Mouse (Mus musculus): Measurements from ENCODE around the gene Cmss1. TPM values are rescaled to one million over a fixed set of nuclear protein-coding genes. Genes with fewer than 3 reads are reported as not detected.

Gene Cmss1
- polyA plus RNA-seq, 1 experiment from 2014 or later = 33.5 TPM

DNA sequence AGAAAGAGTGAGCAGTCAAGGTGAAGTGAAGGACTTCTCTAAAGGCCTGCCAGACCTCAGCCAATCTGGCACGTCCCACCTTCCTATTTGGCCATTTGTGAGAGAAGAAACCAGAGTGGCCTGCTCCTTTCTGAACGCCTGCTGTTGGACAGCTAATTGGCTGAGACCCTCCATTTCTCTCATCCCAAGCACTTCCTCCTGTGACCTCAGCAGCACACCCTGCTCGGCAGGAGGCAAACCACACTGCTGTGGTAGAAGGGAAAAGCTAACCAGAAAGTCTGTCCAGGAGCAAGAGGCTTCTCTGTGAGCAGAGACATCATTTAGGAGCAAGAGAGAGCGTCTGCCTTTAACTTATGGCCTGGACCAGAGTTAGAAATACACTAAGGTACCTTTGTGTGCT, 289.5 kb downstream of the Cmss1 start:
- Histone ChIP-seq H3K4me3 (ENCODE audit: low read depth, low read length) (no peak overlapping the region), H3K27ac (replicated peaks; ENCODE audit: low read depth, low read length) (no peak overlapping the region), H3K9me3 (ENCODE audit: control insufficient read depth, low read length) (peaks cover 11% of the 10 kb centered on the region; the same call in 1 of the 2 replicates), H3K9ac (ENCODE audit: low read depth, low read length) (no peak overlapping the region), H3K4me2 (ENCODE audit: low read depth, low read length) (no peak overlapping the region), H3K4me1 (ENCODE audit: control insufficient read depth, insufficient read depth, low read length) (peaks cover 4% of the 10 kb centered on the region; the same call in 1 of the 2 replicates), H3K36me3 (ENCODE audit: control insufficient read depth, insufficient read depth, low read length) (no peaks in the 10 kb centered on the region), H3K27me3 (replicated peaks; ENCODE audit: control insufficient read depth, insufficient read depth, low read length) (no peaks in the 10 kb centered on the region)
- DNase-seq (ENCODE audit: low spot score) (no peak), ATAC-seq (ENCODE audit: low read depth) (no peak)
- WGBS = 65% methylated on average over 4 of the region's 4 CpGs

DNA sequence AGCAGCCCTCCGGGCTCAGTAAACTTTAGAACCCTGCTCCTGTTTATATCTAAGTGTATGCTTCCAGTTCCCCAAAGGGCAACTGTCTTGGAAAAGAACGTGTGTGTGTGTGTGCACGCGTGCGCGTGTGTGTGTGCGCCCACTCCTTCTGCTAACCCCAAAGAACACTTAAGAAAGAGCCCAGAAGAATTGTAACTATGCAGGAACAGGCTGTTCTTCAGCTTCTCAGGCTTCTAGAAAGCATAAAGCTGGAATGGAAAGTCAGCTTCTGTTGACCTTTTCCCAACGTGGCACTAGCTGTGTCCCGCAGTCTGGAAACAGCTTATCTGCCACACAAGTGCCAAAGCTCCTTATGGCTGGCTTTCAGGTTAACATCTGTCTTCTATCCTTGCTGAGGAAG, 291.6 kb downstream of the Cmss1 start:
- Histone ChIP-seq H3K36me3 (ENCODE audit: control insufficient read depth, insufficient read depth, low read length) (no peaks in the 10 kb centered on the region), H3K27me3 (replicated peaks; ENCODE audit: control insufficient read depth, insufficient read depth, low read length) (no peaks in the 10 kb centered on the region), H3K4me2 (ENCODE audit: low read depth, low read length) (no peak overlapping the region), H3K4me1 (ENCODE audit: control insufficient read depth, insufficient read depth, low read length) (peaks cover 4% of the 10 kb centered on the region; the same call in 1 of the 2 replicates), H3K9me3 (ENCODE audit: control insufficient read depth, low read length) (peaks cover 6% of the 10 kb centered on the region; the same call in 1 of the 2 replicates), H3K27ac (replicated peaks; ENCODE audit: low read depth, low read length) (no peak overlapping the region), H3K9ac (ENCODE audit: low read depth, low read length) (no peak overlapping the region), H3K4me3 (ENCODE audit: low read depth, low read length) (no peak overlapping the region)
- DNase-seq (ENCODE audit: low spot score) (no peak), ATAC-seq (ENCODE audit: low read depth) (no peak)
- 82% methylated on average over 9 of the region's 9 CpGs for WGBS

- 68% methylated on average over 3 of the region's 3 CpGs for WGBS
- Histone ChIP-seq H3K27me3 (replicated peaks; ENCODE audit: control insufficient read depth, insufficient read depth, low read length) (no peaks in the 10 kb centered on the region), H3K4me2 (ENCODE audit: low read depth, low read length) (no peak overlapping the region), H3K27ac (replicated peaks; ENCODE audit: low read depth, low read length) (no peak overlapping the region), H3K4me3 (ENCODE audit: low read depth, low read length) (no peak overlapping the region), H3K4me1 (ENCODE audit: control insufficient read depth, insufficient read depth, low read length) (peaks cover 4% of the 10 kb centered on the region; the same call in 1 of the 2 replicates), H3K9ac (ENCODE audit: low read depth, low read length) (no peak overlapping the region), H3K9me3 (ENCODE audit: control insufficient read depth, low read length) (no peaks in the 10 kb centered on the region), H3K36me3 (ENCODE audit: control insufficient read depth, insufficient read depth, low read length) (no peaks in the 10 kb centered on the region)
- no peak for DNase-seq (ENCODE audit: low spot score)
- peak; percentile 30; the same call in 1 of the 2 replicates for ATAC-seq (ENCODE audit: low read depth)
Measured at GRCm38 (mm10) chr16:57314236-57314635, 292.4 kb downstream of the Cmss1 start.

- no peak overlapping the region for H3K4me2 ChIP-seq (ENCODE audit: low read depth, low read length)
- DNase-seq (ENCODE audit: low spot score) (no peak), ATAC-seq (ENCODE audit: low read depth) (no peak)
- H3K27ac ChIP-seq (replicated peaks; ENCODE audit: low read depth, low read length) = no peak overlapping the region
- no peak overlapping the region for H3K9ac ChIP-seq (ENCODE audit: low read depth, low read length)
- H3K36me3 ChIP-seq (ENCODE audit: control insufficient read depth, insufficient read depth, low read length) = no peaks in the 10 kb centered on the region
- WGBS = 85% methylated on average over 3 of the region's 3 CpGs
- H3K9me3 ChIP-seq (ENCODE audit: control insufficient read depth, low read length) = no peaks in the 10 kb centered on the region
- no peak overlapping the region for H3K4me3 ChIP-seq (ENCODE audit: low read depth, low read length)
- peaks cover 4% of the 10 kb centered on the region; the same call in 1 of the 2 replicates for H3K4me1 ChIP-seq (ENCODE audit: control insufficient read depth, insufficient read depth, low read length)
- H3K27me3 ChIP-seq (replicated peaks; ENCODE audit: control insufficient read depth, insufficient read depth, low read length) = no peaks in the 10 kb centered on the region
Measured at GRCm38 (mm10) chr16:57313487-57313886, 293.2 kb downstream of the Cmss1 start.

- ATAC-seq (ENCODE audit: low read depth) = no peak
- Histone ChIP-seq H3K4me2 (ENCODE audit: low read depth, low read length) (no peak overlapping the region), H3K4me3 (ENCODE audit: low read depth, low read length) (no peak overlapping the region), H3K27ac (replicated peaks; ENCODE audit: low read depth, low read length) (no peak overlapping the region), H3K9ac (ENCODE audit: low read depth, low read length) (no peak overlapping the region), H3K4me1 (ENCODE audit: control insufficient read depth, insufficient read depth, low read length) (peaks cover 4% of the 10 kb centered on the region; the same call in 1 of the 2 replicates), H3K9me3 (ENCODE audit: control insufficient read depth, low read length) (no peaks in the 10 kb centered on the region), H3K36me3 (ENCODE audit: control insufficient read depth, insufficient read depth, low read length) (no peaks in the 10 kb centered on the region), H3K27me3 (replicated peaks; ENCODE audit: control insufficient read depth, insufficient read depth, low read length) (no peaks in the 10 kb centered on the region)
- WGBS = 77% methylated on average over 2 of the region's 2 CpGs
- no peak for DNase-seq (ENCODE audit: low spot score)
Measured at GRCm38 (mm10) chr16:57312130-57312529, 294.5 kb downstream of the Cmss1 start.

- H3K36me3 ChIP-seq (ENCODE audit: control insufficient read depth, insufficient read depth, low read length) = no peaks in the 10 kb centered on the region
- H3K4me3 ChIP-seq (ENCODE audit: low read depth, low read length) = no peak overlapping the region
- 71% methylated on average over 6 of the region's 6 CpGs for WGBS
- DNase-seq (ENCODE audit: low spot score) = no peak
- H3K4me2 ChIP-seq (ENCODE audit: low read depth, low read length) = no peak overlapping the region
- no peak overlapping the region for H3K27ac ChIP-seq (replicated peaks; ENCODE audit: low read depth, low read length)
- H3K27me3 ChIP-seq (replicated peaks; ENCODE audit: control insufficient read depth, insufficient read depth, low read length) = no peaks in the 10 kb centered on the region
- H3K9me3 ChIP-seq (ENCODE audit: control insufficient read depth, low read length) = no peaks in the 10 kb centered on the region
- H3K4me1 ChIP-seq (ENCODE audit: control insufficient read depth, insufficient read depth, low read length) = peaks cover 16% of the 10 kb centered on the region
- H3K9ac ChIP-seq (ENCODE audit: low read depth, low read length) = no peak overlapping the region
- ATAC-seq (ENCODE audit: low read depth) = no peak
Measured at GRCm38 (mm10) chr16:57305463-57305862, 301.2 kb downstream of the Cmss1 start.

DNA sequence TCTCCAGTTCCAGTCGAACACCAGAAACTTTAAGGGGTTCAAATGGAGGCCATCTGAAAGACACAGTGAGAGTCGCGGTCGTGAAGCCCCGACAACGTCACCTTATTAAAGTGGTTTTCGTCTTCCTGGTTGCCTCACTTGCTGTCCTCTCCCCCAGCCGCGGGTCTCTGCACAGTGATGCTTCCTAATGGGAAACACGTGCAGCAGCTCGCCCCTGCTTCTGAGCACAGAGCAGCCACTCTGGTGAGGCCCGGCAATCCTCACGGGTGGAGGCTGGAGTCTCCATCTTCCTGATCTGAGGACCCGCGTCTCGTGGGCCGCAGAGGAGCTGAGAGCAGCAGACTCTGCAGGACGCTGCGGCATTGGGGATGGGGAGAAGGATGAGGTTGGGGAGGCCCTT, 302.9 kb downstream of the Cmss1 start:
- WGBS = 19% methylated on average over 16 of the region's 19 CpGs
- H3K27ac ChIP-seq (replicated peaks; ENCODE audit: low read depth, low read length) = no peak overlapping the region
- peak; percentile 41; the same call in 1 of the 2 replicates for ATAC-seq (ENCODE audit: low read depth)
- H3K4me3 ChIP-seq (ENCODE audit: low read depth, low read length) = peak overlapping the region; percentile 19
- peaks cover 16% of the 10 kb centered on the region for H3K4me1 ChIP-seq (ENCODE audit: control insufficient read depth, insufficient read depth, low read length)
- no peaks in the 10 kb centered on the region for H3K36me3 ChIP-seq (ENCODE audit: control insufficient read depth, insufficient read depth, low read length)
- no peaks in the 10 kb centered on the region for H3K9me3 ChIP-seq (ENCODE audit: control insufficient read depth, low read length)
- DNase-seq (ENCODE audit: low spot score) = peak; percentile 56
- H3K4me2 ChIP-seq (ENCODE audit: low read depth, low read length) = peak overlapping the region; percentile 52
- 0 out of 2 replicates have a peak overlapping the region, but pooled peaks have one; percentile 30 for H3K9ac ChIP-seq (ENCODE audit: low read depth, low read length)
- no peaks in the 10 kb centered on the region for H3K27me3 ChIP-seq (replicated peaks; ENCODE audit: control insufficient read depth, insufficient read depth, low read length)

DNA sequence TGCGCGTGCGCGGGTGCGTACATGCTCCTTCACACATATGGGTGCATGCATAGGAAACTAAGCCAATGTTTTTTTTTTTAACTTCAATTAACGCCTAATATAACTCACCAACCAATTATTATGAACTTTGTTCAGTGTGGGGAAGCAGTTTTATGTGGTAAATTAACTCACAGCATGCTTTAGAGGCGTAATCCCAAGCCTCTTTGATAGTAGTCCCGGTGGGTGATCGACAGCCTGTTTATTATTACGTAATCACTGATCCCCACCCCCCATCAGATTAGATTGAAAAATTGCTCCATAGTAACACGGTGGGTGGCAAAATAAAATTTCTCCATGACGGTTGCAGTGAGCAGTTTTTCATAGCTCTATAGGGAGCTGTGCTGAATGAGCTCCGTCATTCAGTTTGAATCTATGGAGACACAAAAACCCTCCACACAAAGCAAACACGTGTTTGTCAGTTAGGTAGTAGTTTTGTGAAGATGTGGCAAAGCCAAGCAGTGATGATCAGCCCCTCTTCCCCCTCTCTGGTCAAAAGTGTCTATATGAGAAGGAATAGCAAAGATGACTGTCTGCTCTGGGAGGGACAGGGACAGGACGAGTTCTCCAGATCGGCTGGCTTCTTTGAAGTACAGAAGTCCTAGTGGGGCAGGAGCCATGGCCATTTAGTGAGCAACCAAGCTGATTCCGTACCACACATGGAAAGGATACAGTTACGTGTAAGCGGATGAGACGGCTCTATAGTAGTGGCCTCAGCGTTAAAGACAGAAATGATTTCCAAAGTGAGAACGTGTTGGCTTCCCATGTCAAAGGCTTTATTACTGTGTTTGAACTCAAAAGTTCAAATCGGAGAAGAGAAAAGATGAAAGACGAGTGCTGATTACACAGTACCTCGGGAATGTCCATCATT, 303.6 kb downstream of the Cmss1 start:
- no peak for DNase-seq (ENCODE audit: low spot score)
- no peak overlapping the region for H3K27ac ChIP-seq (replicated peaks; ENCODE audit: low read depth, low read length)
- H3K9me3 ChIP-seq (ENCODE audit: control insufficient read depth, low read length) = no peaks in the 10 kb centered on the region
- ATAC-seq (ENCODE audit: low read depth) = peak; percentile 22; the same call in 1 of the 2 replicates
- peak overlapping the region; percentile 52 for H3K4me2 ChIP-seq (ENCODE audit: low read depth, low read length)
- peaks cover 16% of the 10 kb centered on the region for H3K4me1 ChIP-seq (ENCODE audit: control insufficient read depth, insufficient read depth, low read length)
- H3K9ac ChIP-seq (ENCODE audit: low read depth, low read length) = no peak overlapping the region
- no peaks in the 10 kb centered on the region for H3K27me3 ChIP-seq (replicated peaks; ENCODE audit: control insufficient read depth, insufficient read depth, low read length)
- H3K36me3 ChIP-seq (ENCODE audit: control insufficient read depth, insufficient read depth, low read length) = no peaks in the 10 kb centered on the region
- WGBS = 56% methylated on average over 25 of the region's 25 CpGs
- peak overlapping the region; percentile 19; the same call in 1 of the 2 replicates for H3K4me3 ChIP-seq (ENCODE audit: low read depth, low read length)
